ENCODE assay signal across 8 mouse cellular contexts in the genomic region with DNA sequence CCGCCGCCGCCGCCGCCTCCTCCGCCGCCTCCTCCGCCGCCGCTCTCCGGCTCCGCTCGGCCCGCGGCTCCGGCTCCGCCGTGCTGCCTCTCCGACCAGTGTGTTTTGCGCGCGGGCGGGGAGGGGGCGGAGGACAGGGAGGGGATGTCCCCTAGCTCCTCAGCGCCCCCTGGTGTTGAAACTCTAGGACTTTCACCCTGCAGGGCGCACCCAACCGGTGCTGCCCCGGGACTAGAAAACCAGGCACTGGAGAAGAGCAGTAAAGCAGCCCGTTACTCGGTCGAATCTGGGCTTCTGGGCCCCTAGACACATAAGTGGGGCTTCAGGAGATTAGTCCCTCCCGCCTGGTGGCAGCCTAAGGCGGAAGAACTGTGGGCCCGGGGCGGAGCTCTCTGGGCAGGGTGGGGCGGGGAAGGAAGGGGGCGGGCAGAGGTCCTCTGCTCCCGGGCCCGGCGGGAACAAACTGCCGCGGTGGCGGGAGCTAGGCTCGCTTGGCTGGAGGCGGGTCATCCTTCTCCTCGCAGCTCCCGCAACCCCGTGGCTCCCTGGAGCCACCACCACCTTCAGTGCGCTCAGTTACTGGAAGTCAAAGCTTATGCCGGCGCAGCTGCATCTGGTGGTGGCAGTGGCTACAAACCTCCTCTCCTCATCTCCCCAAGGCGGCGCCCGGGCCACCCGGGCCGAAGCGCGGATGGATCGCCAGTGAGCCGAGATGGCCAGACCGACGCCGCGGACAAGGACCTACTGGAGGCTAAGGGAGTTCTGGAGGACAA. TPM values are rescaled to one million over a fixed set of nuclear protein-coding genes. Genes with fewer than 3 reads are reported as not detected.
DNase-seq lines count a peak whose midpoint lies in the region; ATAC-seq and TF ChIP-seq lines count a peak whose summit lies in the region.

A gene (minus strand): TSS at position 45 of the 773 bp plus-strand sequence.

- no peaks in the 10 kb centered on the region for H3K36me3 ChIP-seq in forebrain, embryonic 16.5 days (ENCODE audit: control insufficient read depth, insufficient read depth)
- no peaks in the 10 kb centered on the region for H3K36me3 ChIP-seq in hindbrain, embryonic 10.5 days

- H3K9ac ChIP-seq in forebrain, embryonic 16.5 days (replicated peaks; ENCODE audit: low read depth, low read length) = 0 out of 2 replicates have a peak within 1 kb of the TSS, but pooled peaks have one; percentile 6

- no peak for TF ChIP-seq CTCF in Patski (IDR thresholded peaks at IDR 0.05)
- TF ChIP-seq CTCF in cerebellum, adult 2 months (IDR thresholded peaks at IDR 0.05; ENCODE audit: borderline replicate concordance, insufficient read depth, low read depth, low read length) = peak; percentile 55

- no peaks in the 10 kb centered on the region for H3K27me3 ChIP-seq in Patski
- peaks cover 20% of the 10 kb centered on the region; the same call in 1 of the 2 replicates for H3K27me3 ChIP-seq in cerebellum, adult 2 months (ENCODE audit: control insufficient read depth, insufficient read depth, low read length)
- H3K27me3 ChIP-seq in forebrain, embryonic 16.5 days (replicated peaks; ENCODE audit: control insufficient read depth, insufficient read depth, low read length) = peaks cover 86% of the 10 kb centered on the region
- peaks cover 100% of the 10 kb centered on the region for H3K27me3 ChIP-seq in hindbrain, embryonic 10.5 days (ENCODE audit: insufficient read depth, poor library complexity, severe bottlenecking)

- peak; percentile 90 for ATAC-seq in Patski
- peak; percentile 84 for ATAC-seq in forebrain, embryonic 16.5 days
- peak; percentile 77 for ATAC-seq in megakaryocyte progenitor cell, adult 5-6 weeks (replicated peaks; ENCODE audit: poor library complexity)

- peak within 1 kb of the TSS; percentile 18 for H3K4me3 ChIP-seq in cerebellum, adult 2 months (replicated peaks; ENCODE audit: insufficient read depth, low read depth, low read length)
- peak within 1 kb of the TSS; percentile 43 for H3K4me3 ChIP-seq in forebrain, embryonic 16.5 days (replicated peaks; ENCODE audit: low read length)
- H3K4me3 ChIP-seq in hindbrain, embryonic 10.5 days = peak within 1 kb of the TSS; percentile 59

- H3K27ac ChIP-seq in cerebellum, adult 2 months (ENCODE audit: insufficient read depth, low read length) = no peak within 1 kb of the TSS
- H3K27ac ChIP-seq in forebrain, embryonic 16.5 days (ENCODE audit: low read length) = no peak within 1 kb of the TSS
- peak within 1 kb of the TSS; percentile 84 for H3K27ac ChIP-seq in hindbrain, embryonic 10.5 days

- WGBS in cerebellum, adult 2 months = under 1% methylated on average over 64 of the region's 64 CpGs
- WGBS in forebrain, embryonic 16.5 days = under 1% methylated on average over 56 of the region's 64 CpGs
- under 1% methylated on average over 64 of the region's 64 CpGs for WGBS in hindbrain, embryonic 10.5 days

- H3K9me3 ChIP-seq in forebrain, embryonic 16.5 days (ENCODE audit: control insufficient read depth, low read length) = no peaks in the 10 kb centered on the region
- no peaks in the 10 kb centered on the region for H3K9me3 ChIP-seq in hindbrain, embryonic 10.5 days

- peak; percentile 50 for DNase-seq in Patski (ENCODE audit: low read depth, low spot score)
- DNase-seq in cerebellum, adult 2 months = peak; percentile 39 to 56
- DNase-seq in hindbrain, embryonic 10.5 days (ENCODE audit: low spot score) = peak; percentile 94
- peak; percentile 63 to 67 for DNase-seq in layer of hippocampus, postnatal 36 days
- peak; percentile 61 for DNase-seq in right cerebral cortex, postnatal 25 days
- peak; percentile 83 to 93 for DNase-seq in urinary bladder, postnatal 4 days (ENCODE audit: low spot score in 2 of 2)

- H3K4me1 ChIP-seq in cerebellum, adult 2 months (ENCODE audit: control insufficient read depth, insufficient read depth, low read length) = no peaks in the 10 kb centered on the region
- peaks cover 23% of the 10 kb centered on the region for H3K4me1 ChIP-seq in forebrain, embryonic 16.5 days (replicated peaks; ENCODE audit: control insufficient read depth, insufficient read depth, low read length)
- peaks cover 29% of the 10 kb centered on the region for H3K4me1 ChIP-seq in hindbrain, embryonic 10.5 days (replicated peaks)

- CTCF ChIA-PET in Patski (lab: Charles Lee) = interaction anchor here (0.7 to 1.7 kb wide), 10 partner anchors 10 to 251 kb away, joined by 3 to 8 read pairs (median 4); no protein-coding TSS in a partner anchor

- POLR2A ChIA-PET in Patski (lab: Charles Lee) = no interaction called here

- H3K4me2 ChIP-seq in forebrain, embryonic 16.5 days (ENCODE audit: low read length) = peak within 1 kb of the TSS; percentile 63

- in situ Hi-C loops in Patski (cut with MboI; ENCODE audit: low pct_unique_long_range_greater_than_20kb) = no loop called here

- TF ChIP-seq POLR2A in cerebellum, adult 2 months (IDR thresholded peaks at IDR 0.05; ENCODE audit: borderline replicate concordance, insufficient read depth, low read length) = no peak

RNA-seq across cellular contexts. Expression of the gene that starts here (rescaled TPM):
- 0.92 TPM for polyA plus RNA-seq in Patski (2021)
- 0.10 TPM in 2 replicates for polyA plus RNA-seq in cerebellum, adult 2 months (2012; rRNA removed)
- polyA plus RNA-seq in forebrain, embryonic 16.5 days (2015; fragmentation: Nextera tagmentation; extraction: Ambion mirVana) = 0.15 TPM in 2 replicates
- polyA plus RNA-seq in hindbrain, embryonic 10.5 days (2016; fragmentation: Nextera tagmentation; extraction: Ambion mirVana) = 2.2 and 3.1 TPM in 2 replicates
- total RNA-seq in layer of hippocampus, postnatal 36 days (2021) = under 1 TPM; 0.15 to 0.25 TPM
- 0.12 and 0.29 TPM in 2 replicates for total RNA-seq in megakaryocyte progenitor cell, adult 5-6 weeks (2015)
- total RNA-seq in megakaryocyte progenitor cell, adult 5-6 weeks (2017) = 0.27 TPM in 1 of 2 replicates, not detected in the other

Comparison
In these comparisons a context has a peak if more than half of its experiments do, and no peak if none do; other contexts are left out.
1. Peak in DNase-seq and ATAC-seq in Patski; RNA of the gene not detected or under 1 TPM.
2. Peak in DNase-seq and H3K4me3 ChIP-seq in cerebellum, adult 2 months; RNA of the gene not detected or under 1 TPM.
3. Peak in ATAC-seq, H3K4me3 ChIP-seq, H3K9ac ChIP-seq and H3K4me2 ChIP-seq in forebrain, embryonic 16.5 days; RNA of the gene not detected or under 1 TPM.
4. Peak in DNase-seq in layer of hippocampus, postnatal 36 days; RNA of the gene not detected or under 1 TPM.
5. Peak in ATAC-seq in megakaryocyte progenitor cell, adult 5-6 weeks; RNA of the gene not detected or under 1 TPM.